Mouse (Mus musculus) urinary bladder, postnatal 25 days (tissue): ENCODE data around the gene Cfap97d1.
"Not testable (repeated sequence)": the region's sequence is repeated elsewhere in the genome, so short reads cannot be mapped to it uniquely, and the experiment has no call there.

Source experiments
- DNase-seq: peaks from one replicate; pipeline ENCODE4 v3.0.0; 2022; ENCODE audit warnings: low spot score

Cfap97d1 gene

GRCm38 (mm10) chr11:101973496-101973895, 10.6 kb upstream of the Cfap97d1 start:
- DNase-seq: no peak

GRCm38 (mm10) chr11:101974181-101974580, 9.9 kb upstream of the Cfap97d1 start:
- no peak for DNase-seq

GRCm38 (mm10) chr11:101974923-101975322, 9.2 kb upstream of the Cfap97d1 start:
- DNase-seq: no peak

GRCm38 (mm10) chr11:101976949-101977348, 7.1 kb upstream of the Cfap97d1 start:
- DNase-seq: no peak

GRCm38 (mm10) chr11:101979140-101979539, 4.9 kb upstream of the Cfap97d1 start:
- no peak for DNase-seq

GRCm38 (mm10) chr11:101980603-101981157, 3.4 kb upstream of the Cfap97d1 start:
- DNase-seq: no peak

- no peak for DNase-seq
These were observed 2.2 kb upstream of the Cfap97d1 start for GRCm38 (mm10) chr11:101981850-101982249.

GRCm38 (mm10) chr11:101982981-101983411, 1.1 kb upstream of the Cfap97d1 start:
- no peak for DNase-seq

- no peak for DNase-seq
These were observed 603 bp upstream of the Cfap97d1 start for GRCm38 (mm10) chr11:101983431-101983921.

- not testable (repeated sequence) for DNase-seq
These were observed 1.4 kb downstream of the Cfap97d1 start for GRCm38 (mm10) chr11:101985450-101985849.

- DNase-seq: peak; percentile 74
These were observed 1.9 kb downstream of the Cfap97d1 start for GRCm38 (mm10) chr11:101985990-101986389.

GRCm38 (mm10) chr11:101986913-101987312, 2.8 kb downstream of the Cfap97d1 start, which contains the start of gene Dusp3:
Gene Dusp3, minus strand, starts transcription at chr11:101987013.
- DNase-seq: no peak

- no peak for DNase-seq
These were observed 6.2 kb downstream of the Cfap97d1 start for GRCm38 (mm10) chr11:101990244-101990643.

GRCm38 (mm10) chr11:101991813-101992212, 7.7 kb downstream of the Cfap97d1 start:
- no peak for DNase-seq

GRCm38 (mm10) chr11:101992411-101992810, 8.3 kb downstream of the Cfap97d1 start:
- no peak for DNase-seq

GRCm38 (mm10) chr11:101994100-101994499, 10.0 kb downstream of the Cfap97d1 start:
- DNase-seq: no peak

- DNase-seq: no peak
These were observed 11.9 kb downstream of the Cfap97d1 start for GRCm38 (mm10) chr11:101995938-101996337.

GRCm38 (mm10) chr11:101998258-101998657, 14.2 kb downstream of the Cfap97d1 start:
- DNase-seq: no peak

GRCm38 (mm10) chr11:101999466-101999865, 15.4 kb downstream of the Cfap97d1 start:
- no peak for DNase-seq

GRCm38 (mm10) chr11:102004251-102004650, 20.2 kb downstream of the Cfap97d1 start:
- no peak for DNase-seq

- no peak for DNase-seq
These were observed 22.2 kb downstream of the Cfap97d1 start for GRCm38 (mm10) chr11:102006271-102006670.

- no peak for DNase-seq
These were observed 22.6 kb downstream of the Cfap97d1 start for GRCm38 (mm10) chr11:102006688-102007087.

GRCm38 (mm10) chr11:102008372-102008771, 24.3 kb downstream of the Cfap97d1 start:
- DNase-seq: no peak
